Mouse (Mus musculus): ENCODE measurements around the gene Mief1. TPM values are rescaled to one million over a fixed set of nuclear protein-coding genes. Genes with fewer than 3 reads are reported as not detected.

The Mief1 gene
- polyA plus RNA-seq, 1 experiment = 13.5 TPM

- H3K4me3 ChIP-seq (replicated peaks) = peak overlapping the region; percentile 73
- no peaks in the 10 kb centered on the region for H3K9me3 ChIP-seq
- peaks cover 79% of the 10 kb centered on the region for H3K36me3 ChIP-seq (replicated peaks; ENCODE audit: low read length)
- no peaks in the 10 kb centered on the region for H3K27me3 ChIP-seq (replicated peaks)
- H3K4me1 ChIP-seq = peaks cover 74% of the 10 kb centered on the region
- TF ChIP-seq GATA1 (IDR thresholded peaks at IDR 0.05; ENCODE audit: borderline replicate concordance, low read length) (no peak), FLI1 (IDR thresholded peaks at IDR 0.05; ENCODE audit: low read length) (no peak)
These were observed 16.8 kb downstream of the Mief1 start for GRCm38 (mm10) chr15:80250586-80250985.

DNA sequence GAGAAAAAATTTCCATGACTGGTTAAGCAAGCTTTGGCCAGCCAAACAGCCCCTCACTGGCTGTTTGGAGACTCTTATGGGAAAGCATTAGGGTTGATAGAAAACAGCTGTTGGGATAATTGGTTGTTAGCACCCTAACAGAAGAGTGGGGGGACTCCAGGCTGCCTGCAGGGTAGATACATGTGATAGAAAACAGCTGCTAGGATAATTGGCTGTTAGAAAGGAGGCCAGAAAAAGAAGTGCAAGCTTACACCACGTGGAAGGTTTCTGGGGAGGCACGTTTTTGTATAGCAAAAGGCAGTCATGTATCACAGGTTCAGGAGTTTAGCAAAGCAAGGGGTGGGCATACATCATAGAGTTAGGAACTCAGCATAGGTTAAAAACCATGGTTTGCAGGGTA, 19.7 kb downstream of the Mief1 start:
- no peak for TF ChIP-seq FLI1 (IDR thresholded peaks at IDR 0.05; ENCODE audit: low read length)
- TF ChIP-seq GATA1 (IDR thresholded peaks at IDR 0.05; ENCODE audit: borderline replicate concordance, low read length) = no peak
- H3K9me3 ChIP-seq = no peaks in the 10 kb centered on the region
- peaks cover 83% of the 10 kb centered on the region for H3K4me1 ChIP-seq
- peaks cover 76% of the 10 kb centered on the region for H3K36me3 ChIP-seq (replicated peaks; ENCODE audit: low read length)
- H3K27me3 ChIP-seq (replicated peaks) = no peaks in the 10 kb centered on the region
- H3K4me3 ChIP-seq (replicated peaks) = no peak overlapping the region

GRCm38 (mm10) chr15:80254207-80254606, 20.4 kb downstream of the Mief1 start:
- Histone ChIP-seq H3K36me3 (replicated peaks; ENCODE audit: low read length) (peaks cover 76% of the 10 kb centered on the region), H3K4me1 (peaks cover 80% of the 10 kb centered on the region), H3K27me3 (replicated peaks) (no peaks in the 10 kb centered on the region), H3K4me3 (replicated peaks) (peak overlapping the region; percentile 99), H3K9me3 (no peaks in the 10 kb centered on the region)
- TF ChIP-seq FLI1 (IDR thresholded peaks at IDR 0.05; ENCODE audit: low read length) = no peak
- TF ChIP-seq GATA1 (IDR thresholded peaks at IDR 0.05; ENCODE audit: borderline replicate concordance, low read length) = no peak

GRCm38 (mm10) chr15:80254847-80255645, 21.2 kb downstream of the Mief1 start, which contains the start of gene Atf4:
TSS of gene Atf4 (plus strand) at chr15:80255184.
- H3K4me1 ChIP-seq = peaks cover 80% of the 10 kb centered on the region
- peak within 1 kb of the TSS; percentile 99 for H3K4me3 ChIP-seq (replicated peaks)
- H3K36me3 ChIP-seq (replicated peaks; ENCODE audit: low read length) = peaks cover 76% of the 10 kb centered on the region
- H3K9me3 ChIP-seq = no peaks in the 10 kb centered on the region
- H3K27me3 ChIP-seq (replicated peaks) = no peaks in the 10 kb centered on the region
- TF ChIP-seq GATA1 (IDR thresholded peaks at IDR 0.05; ENCODE audit: borderline replicate concordance, low read length) = no peak
- TF ChIP-seq FLI1 (IDR thresholded peaks at IDR 0.05; ENCODE audit: low read length) = 0 out of 2 replicates have a peak, but pooled peaks have one; percentile 22

GRCm38 (mm10) chr15:80255646-80256121, 21.9 kb downstream of the Mief1 start:
- Histone ChIP-seq H3K27me3 (replicated peaks) (no peaks in the 10 kb centered on the region), H3K4me3 (replicated peaks) (peak overlapping the region; percentile 99), H3K4me1 (peaks cover 80% of the 10 kb centered on the region), H3K36me3 (replicated peaks; ENCODE audit: low read length) (peaks cover 76% of the 10 kb centered on the region), H3K9me3 (no peaks in the 10 kb centered on the region)
- TF ChIP-seq FLI1 (IDR thresholded peaks at IDR 0.05; ENCODE audit: low read length) (no peak), GATA1 (IDR thresholded peaks at IDR 0.05; ENCODE audit: borderline replicate concordance, low read length) (no peak)

GRCm38 (mm10) chr15:80256242-80256641, 22.4 kb downstream of the Mief1 start:
- no peaks in the 10 kb centered on the region for H3K9me3 ChIP-seq

DNA sequence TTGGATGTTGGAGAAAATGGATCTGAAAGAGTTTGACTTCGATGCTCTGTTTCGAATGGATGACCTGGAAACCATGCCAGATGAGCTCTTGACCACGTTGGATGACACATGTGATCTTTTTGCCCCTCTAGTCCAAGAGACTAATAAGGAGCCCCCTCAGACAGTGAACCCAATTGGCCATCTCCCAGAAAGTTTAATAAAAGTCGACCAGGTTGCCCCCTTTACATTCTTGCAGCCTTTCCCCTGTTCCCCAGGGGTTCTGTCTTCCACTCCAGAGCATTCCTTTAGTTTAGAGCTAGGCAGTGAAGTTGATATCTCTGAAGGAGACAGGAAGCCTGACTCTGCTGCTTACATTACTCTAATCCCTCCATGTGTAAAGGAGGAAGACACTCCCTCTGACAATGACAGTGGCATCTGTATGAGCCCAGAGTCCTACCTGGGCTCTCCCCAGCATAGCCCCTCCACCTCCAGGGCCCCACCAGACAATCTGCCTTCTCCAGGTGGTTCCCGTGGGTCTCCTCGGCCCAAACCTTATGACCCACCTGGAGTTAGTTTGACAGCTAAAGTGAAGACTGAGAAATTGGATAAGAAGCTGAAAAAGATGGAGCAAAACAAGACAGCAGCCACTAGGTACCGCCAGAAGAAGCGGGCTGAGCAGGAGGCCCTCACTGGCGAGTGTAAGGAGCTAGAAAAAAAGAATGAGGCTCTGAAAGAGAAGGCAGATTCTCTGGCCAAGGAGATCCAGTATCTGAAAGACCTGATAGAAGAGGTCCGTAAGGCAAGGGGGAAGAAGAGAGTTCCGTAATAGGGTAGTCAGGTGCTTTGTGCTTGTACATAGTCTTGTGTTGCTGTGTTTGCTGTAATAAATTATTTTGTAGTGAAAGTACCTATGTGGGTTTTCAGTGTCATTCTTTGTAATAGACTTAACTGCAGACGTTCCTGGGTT, 23.1 kb downstream of the Mief1 start:
- peaks cover 74% of the 10 kb centered on the region for H3K36me3 ChIP-seq (replicated peaks; ENCODE audit: low read length)
- H3K4me3 ChIP-seq (replicated peaks) = peak overlapping the region; percentile 99
- TF ChIP-seq GATA1 (IDR thresholded peaks at IDR 0.05; ENCODE audit: borderline replicate concordance, low read length) (no peak), FLI1 (IDR thresholded peaks at IDR 0.05; ENCODE audit: low read length) (no peak)
- H3K27me3 ChIP-seq (replicated peaks) = no peaks in the 10 kb centered on the region
- no peaks in the 10 kb centered on the region for H3K9me3 ChIP-seq
- H3K4me1 ChIP-seq = peaks cover 78% of the 10 kb centered on the region

More at GRCm38 (mm10) chr15:80256242-80256641, 22.4 kb downstream of the Mief1 start:
- TF ChIP-seq GATA1 (IDR thresholded peaks at IDR 0.05; ENCODE audit: borderline replicate concordance, low read length) = no peak
- TF ChIP-seq FLI1 (IDR thresholded peaks at IDR 0.05; ENCODE audit: low read length) = no peak
- H3K36me3 ChIP-seq (replicated peaks; ENCODE audit: low read length) = peaks cover 76% of the 10 kb centered on the region
- H3K4me3 ChIP-seq (replicated peaks) = peak overlapping the region; percentile 99
- H3K4me1 ChIP-seq = peaks cover 80% of the 10 kb centered on the region
- H3K27me3 ChIP-seq (replicated peaks) = no peaks in the 10 kb centered on the region

DNA sequence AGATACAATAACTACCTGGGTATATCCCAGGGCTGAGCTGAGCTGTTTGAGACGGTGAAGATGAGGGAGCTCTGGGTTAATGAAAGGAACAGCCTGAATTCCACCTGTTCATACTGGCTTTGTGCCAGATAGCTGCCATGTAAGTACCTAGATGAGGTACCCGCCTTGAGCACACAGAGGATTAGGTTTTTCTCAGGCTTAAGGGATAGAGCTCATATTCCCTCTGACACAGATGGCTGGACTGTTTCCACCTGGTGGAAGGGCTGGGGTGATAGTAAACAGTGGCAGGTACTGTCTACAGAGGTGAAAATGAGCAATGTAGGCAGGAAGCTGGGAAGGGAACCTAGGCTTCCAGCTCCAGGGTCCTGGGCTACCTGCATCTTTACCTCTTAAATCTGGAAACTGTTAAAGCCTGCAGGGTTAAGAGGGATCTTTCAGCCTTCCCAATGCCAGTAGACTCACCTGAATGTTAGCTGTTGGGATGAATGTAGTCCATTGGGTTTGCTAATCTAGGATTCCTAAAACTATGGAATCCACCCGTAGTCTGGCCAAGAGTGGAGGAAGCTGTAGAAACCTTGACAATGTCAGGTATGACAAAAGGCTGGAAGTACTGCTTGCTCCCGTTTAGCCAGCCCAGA, 23.9 kb downstream of the Mief1 start:
- Histone ChIP-seq H3K4me1 (peaks cover 81% of the 10 kb centered on the region), H3K27me3 (replicated peaks) (no peaks in the 10 kb centered on the region), H3K36me3 (replicated peaks; ENCODE audit: low read length) (peaks cover 77% of the 10 kb centered on the region), H3K9me3 (no peaks in the 10 kb centered on the region), H3K4me3 (replicated peaks) (peak overlapping the region; percentile 99)
- TF ChIP-seq GATA1 (IDR thresholded peaks at IDR 0.05; ENCODE audit: borderline replicate concordance, low read length) (no peak), FLI1 (IDR thresholded peaks at IDR 0.05; ENCODE audit: low read length) (no peak)
